Mouse (Mus musculus) embryo, embryonic 9.5 days (tissue): ENCODE results near the gene Pogz.

Experiments used
- DNase-seq: peaks from one replicate; pipeline ENCODE4 v3.0.0-alpha.2; 2017; ENCODE audit errors: extremely low spot score

The Pogz gene

DNA sequence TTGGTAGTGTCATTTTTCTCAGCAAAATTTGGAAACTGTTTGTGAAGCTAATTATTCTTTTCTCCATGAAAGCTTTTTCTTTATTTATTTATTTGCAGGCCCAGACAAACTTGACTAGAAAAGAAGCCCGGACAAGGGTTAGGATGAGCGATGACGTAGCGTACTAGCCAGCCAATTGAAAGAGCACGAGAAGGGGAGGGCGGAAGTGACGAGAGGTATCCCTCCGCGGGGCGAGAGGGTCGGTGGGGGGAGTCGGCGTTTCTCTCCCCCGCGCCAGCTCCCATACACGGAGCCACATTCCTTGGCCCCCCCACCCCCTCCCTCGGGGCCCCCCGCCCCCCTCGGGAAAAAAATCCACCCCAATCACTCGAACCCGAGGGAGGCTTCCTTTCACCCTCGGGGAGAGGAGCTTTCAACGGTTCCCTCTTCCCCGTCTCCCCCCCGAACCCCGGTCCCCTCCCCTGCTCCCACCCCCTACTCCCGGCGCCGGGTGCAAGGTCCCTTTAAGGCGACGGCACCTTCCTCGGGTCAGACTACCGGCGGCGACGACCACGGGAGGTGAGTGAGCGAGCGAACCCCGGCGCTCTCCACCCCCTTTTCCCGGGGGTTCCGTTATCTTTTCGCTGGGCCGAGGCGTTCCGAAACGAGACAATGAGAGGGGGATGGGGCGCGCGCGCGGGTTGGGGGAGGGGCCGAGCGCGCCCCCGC, at the start of gene Pogz:
Pogz (plus strand) TSS at position 385 of the 708 bp plus-strand sequence.
- DNase-seq, result peak; percentile 98

GRCm38 (mm10) chr3:94789071-94789470, 48.3 kb upstream of the Pogz start:
- DNase-seq, result no peak

GRCm38 (mm10) chr3:94789516-94789915, 47.9 kb upstream of the Pogz start:
- no peak for DNase-seq

DNA sequence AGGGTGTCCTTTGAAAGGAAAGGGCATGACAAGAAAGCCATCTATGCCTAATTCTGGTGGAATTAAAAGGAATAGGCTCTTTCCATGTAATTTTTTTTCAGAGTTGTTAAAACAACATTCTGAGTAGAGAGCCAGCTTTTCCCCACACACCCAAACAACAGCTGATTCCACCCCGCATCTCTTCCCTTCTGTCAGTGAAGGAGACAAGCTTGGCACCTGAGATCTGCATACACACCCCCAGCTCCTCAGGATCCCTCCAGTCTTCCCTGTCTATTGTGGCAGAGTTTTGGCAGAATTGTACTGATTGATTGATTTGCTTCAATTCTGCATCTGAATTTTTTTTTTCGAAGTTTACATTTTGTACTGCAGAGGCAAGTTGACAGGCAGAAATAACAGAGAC, 45.1 kb upstream of the Pogz start:
- DNase-seq, result no peak

DNA sequence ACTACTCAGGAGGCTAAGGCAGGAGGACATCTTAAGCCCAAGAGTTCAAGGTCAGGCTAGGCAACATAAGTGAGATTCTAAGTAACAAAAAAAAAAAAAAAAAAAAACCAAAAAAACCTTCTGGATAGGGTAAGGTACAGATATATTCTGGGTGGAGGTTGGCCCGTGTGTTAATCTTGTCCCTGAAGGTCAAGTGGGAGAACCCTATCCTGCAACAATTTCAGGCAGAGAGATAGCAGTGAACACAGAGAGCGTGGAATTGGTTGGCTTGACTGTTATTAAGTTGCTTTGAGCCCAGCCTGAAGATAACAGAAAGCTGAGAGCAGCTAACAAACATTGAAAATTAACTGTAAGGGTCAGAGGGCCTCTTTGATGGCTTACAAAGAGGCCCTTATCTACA, 43.7 kb upstream of the Pogz start:
- DNase-seq, result no peak

- no peak for DNase-seq
Measured at GRCm38 (mm10) chr3:94794359-94794758, 43.0 kb upstream of the Pogz start.

GRCm38 (mm10) chr3:94795596-94796140, 41.7 kb upstream of the Pogz start:
- DNase-seq, result no peak

GRCm38 (mm10) chr3:94796181-94796580, 41.2 kb upstream of the Pogz start:
- no peak for DNase-seq

DNA sequence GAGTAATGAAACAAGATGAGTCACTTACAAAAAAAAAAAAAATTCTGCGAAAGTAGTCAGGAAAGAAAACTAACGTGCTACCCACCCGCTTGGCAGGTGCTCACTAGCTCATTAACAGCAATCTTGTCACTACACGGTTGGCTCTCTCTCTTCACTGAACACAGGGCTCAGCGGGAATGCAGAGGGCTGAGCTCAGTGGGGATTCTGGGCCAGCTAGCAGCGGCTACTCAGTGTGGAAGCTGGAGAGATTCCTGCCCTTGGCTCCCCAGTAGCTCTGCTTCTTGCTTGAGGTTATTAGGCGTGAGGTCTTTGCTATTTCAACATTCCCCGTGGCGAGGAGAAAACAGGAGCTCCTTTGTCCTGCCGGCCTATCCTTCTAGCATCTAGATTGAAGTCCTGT, 33.2 kb upstream of the Pogz start:
- DNase-seq, result no peak

- DNase-seq, result no peak
Measured at GRCm38 (mm10) chr3:94804976-94805375, 32.4 kb upstream of the Pogz start.

DNA sequence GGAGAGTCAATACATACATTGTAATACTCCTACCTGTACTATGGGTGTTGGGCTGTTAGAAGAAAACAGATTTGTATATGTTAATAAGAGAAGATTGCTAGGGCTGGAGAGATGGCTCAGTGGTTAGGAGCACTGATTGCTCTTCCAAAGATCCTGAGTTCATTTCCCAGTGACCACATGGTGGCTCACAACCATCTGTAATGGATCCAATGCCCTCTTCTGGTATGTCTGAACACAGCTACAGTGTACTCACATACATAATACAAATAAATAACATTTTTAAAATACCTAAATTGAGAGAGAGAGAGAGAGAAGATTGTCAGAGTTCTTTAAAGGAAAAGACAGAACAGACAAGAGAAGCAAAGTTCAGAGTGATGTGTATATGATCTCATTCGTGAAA, 29.1 kb upstream of the Pogz start:
- DNase-seq, result no peak

- no peak for DNase-seq
Measured at GRCm38 (mm10) chr3:94811628-94812027, 25.7 kb upstream of the Pogz start.

DNA sequence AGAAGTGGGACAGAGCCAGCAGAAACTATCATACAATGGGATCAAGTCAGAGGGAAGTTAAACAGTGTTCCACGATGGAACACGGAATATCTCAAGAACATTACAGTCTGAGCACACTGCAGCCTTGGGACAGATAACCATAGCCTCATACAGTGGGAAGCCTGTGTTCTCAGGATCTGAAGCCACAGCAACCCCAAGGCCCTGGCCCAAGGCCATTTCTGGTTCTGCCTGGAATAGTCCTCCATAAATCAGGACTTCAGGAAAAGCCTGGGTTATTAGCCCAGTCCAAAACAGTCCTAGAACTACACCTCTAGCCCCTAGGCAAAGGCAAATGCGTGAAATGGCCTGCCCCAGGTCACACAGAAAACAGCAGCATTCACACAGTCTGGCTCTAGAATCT, 23.7 kb upstream of the Pogz start:
- no peak for DNase-seq

DNA sequence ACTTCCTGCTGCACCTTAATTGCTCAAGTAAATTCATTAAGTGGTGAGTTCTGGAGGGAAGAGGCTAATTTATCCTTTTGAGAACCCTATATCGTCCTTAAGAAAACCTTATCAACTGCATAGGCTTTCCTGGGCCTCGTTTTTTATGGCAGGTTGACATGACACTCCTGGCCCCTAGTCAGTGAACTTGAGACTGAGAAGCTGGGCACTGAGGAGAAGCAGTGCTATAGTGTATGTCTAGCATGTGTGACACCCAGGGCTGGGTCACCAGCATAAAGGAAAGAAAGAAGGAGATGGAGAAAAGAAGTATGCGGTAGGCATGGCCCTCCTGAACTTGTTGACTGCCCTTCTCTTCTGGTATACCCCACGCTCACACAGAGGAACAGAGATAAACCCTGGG, 23.3 kb upstream of the Pogz start:
- no peak for DNase-seq

DNA sequence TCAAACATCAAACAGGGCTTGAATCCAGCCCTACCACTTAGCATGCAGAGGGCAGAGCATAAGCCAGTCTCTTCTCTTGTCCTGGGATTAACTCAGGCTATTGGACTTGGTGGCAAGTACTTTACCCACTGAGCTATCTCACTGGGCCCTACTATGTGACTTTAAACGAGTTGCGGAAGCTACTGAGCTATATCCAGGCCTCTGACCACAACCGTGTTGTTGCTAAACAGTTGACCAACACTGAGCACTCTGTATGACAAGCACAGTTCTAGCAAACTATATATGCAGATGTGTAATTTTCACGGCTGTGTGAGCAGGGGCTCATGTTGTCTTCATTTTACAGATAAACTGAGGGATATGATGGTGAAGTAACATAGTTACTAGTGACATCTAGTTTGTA, 22.7 kb upstream of the Pogz start:
- no peak for DNase-seq

- no peak for DNase-seq
Measured at GRCm38 (mm10) chr3:94815603-94816002, 21.8 kb upstream of the Pogz start.

DNA sequence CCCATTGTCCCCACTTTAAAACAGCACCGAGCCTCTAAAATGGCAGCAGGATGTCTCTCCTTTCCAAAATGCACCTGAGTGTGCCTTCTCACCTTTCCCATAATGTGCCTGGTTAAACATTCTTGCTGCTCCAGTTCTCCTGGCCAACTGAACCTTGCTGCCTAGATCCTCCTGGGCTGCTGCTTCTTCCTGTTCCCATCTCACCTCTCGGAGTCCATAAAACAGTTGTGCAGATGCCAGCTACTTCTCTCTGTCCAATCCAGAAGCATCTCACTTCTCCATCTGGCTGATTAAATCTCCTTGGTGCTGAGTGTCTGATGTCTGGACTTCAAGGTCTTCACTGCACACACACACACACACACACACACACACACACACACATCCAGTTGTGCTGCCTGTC, 19.6 kb upstream of the Pogz start:
- DNase-seq, result no peak

DNA sequence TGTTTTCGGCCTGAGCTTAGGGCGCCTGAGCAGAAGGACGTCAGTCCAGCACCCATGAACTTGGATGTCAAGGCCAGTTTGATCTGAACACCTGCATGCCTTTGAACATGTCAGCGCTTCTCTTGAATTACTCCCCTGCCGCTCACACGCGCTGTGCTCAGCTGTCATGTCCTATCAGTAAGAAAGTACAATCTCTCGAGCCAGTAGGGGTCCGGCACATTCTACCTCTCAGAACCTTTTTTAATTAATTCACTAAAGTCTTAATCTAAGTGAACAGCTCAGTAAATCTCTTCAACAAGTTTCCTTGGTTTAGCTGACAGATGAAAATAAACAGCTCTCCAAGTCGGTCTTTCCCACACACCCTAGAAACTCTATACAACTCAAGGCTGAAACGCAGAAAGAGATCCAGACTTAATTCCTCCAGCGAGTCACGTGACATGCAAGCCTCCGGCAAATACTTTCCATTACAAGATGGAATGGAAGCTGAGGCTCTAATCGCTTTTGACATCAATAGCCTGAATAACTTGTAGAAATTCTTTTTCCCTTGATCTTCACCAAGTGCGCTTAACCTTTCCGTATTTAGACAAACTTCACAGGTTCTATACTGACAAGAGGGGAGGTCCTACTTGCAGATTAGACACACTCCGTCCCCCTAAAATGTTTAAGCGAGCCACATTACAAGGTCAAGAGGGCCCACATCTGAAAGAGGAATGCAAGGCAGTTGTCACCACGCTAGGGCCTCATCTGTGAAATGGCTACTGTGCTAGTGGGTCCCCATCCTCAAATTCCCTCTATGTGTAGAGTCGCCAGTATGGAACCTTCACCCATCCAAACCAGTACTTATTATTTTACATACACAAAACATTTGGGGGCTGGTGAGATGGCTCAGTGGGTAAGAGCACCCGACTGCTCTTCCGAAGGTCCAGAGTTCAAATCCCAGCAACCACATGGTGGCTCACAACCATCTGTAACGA, 17.6 kb upstream of the Pogz start:
- DNase-seq, result no peak

GRCm38 (mm10) chr3:94821008-94821638, 16.2 kb upstream of the Pogz start:
- DNase-seq, result peak; percentile 84

DNA sequence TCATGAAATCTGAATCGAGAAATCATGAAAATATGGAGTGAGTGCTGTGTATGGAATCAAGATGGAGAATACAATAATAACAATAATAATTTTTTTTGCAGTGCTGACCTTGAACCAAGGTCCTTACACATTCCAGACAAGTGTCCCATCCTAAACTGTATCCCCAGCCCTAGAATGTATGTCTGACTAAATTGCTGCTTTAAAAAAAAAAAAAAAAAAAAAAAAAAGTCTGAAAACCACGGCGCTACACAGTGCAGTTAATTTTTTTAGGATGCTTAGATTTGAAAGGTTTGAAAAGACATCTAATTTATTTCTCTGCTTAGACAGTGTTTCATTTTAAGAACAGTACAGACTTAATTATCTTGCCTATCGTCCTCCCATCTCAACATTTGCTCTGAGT, 15.3 kb upstream of the Pogz start:
- no peak for DNase-seq

DNA sequence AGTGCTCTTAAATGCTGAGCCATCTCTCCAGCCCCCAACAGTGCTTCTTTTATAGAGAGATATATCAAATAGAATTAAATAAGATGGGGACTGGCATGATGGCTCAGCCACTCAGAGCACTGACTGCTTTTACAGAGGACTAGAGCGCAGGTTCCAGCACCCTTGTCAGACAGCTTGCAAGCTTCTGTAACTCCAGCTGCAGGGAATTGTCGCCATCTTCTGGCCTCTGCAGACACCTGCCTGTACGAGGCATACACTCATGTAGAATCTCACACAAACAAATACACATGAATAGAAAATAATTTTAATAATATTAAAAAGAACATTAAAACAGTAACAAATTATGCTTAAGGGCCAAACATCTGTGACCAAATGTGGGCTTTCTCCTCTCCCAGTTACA, 13.3 kb upstream of the Pogz start:
- DNase-seq, result no peak

- no peak for DNase-seq
Measured at GRCm38 (mm10) chr3:94832100-94832499, 5.3 kb upstream of the Pogz start.
